Mouse (Mus musculus) induced T-regulatory cell, adult 2 months (primary cell): Measurements from ENCODE around the gene Adarb2.

Experiments used
- DNase-seq: peaks from one replicate; pipeline ENCODE4 v3.0.0-alpha.2; 2012; ENCODE audit warnings: low read depth

Gene Adarb2

DNA sequence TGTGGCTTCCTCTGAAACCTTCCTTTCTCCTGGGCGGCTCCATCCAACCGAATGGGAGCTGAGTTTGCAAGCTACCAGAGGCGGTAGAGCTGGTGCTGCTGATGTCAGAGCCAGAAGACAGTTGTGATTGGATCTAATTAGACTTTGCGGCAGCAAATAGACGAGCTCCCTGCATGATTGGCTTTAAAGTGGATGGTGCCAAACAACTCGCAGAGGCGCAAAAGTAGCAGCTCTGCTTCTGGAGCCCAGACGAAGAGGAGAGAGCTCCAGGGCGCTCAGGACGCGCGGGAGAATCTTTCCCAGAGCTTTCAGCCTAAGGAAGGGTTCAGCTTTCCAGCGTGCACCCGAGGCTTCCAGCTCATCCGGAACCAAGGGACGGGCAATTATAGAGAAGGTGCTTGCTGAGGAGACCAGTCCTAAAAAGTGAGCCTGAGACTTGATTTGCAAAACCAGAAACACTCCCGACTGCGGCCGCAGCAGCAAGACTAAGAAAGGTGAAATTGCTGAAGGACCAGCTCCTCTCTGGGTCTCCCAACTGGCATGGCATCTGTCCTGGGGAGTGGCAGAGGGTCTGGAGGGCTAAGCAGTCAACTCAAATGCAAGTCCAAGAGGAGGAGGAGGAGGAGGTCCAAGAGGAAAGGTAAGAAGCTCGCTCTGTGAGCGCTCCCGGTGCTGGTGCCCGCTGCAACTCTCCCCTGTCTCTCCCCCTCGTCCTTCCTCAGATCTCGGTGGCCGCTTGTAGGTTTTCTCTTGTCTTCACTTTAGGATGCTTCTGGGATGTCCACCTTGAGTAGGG, at the start of gene Adarb2:
Adarb2 (plus strand) TSS at position 186 of the 796 bp plus-strand sequence.
- DNase-seq, result no peak

DNA sequence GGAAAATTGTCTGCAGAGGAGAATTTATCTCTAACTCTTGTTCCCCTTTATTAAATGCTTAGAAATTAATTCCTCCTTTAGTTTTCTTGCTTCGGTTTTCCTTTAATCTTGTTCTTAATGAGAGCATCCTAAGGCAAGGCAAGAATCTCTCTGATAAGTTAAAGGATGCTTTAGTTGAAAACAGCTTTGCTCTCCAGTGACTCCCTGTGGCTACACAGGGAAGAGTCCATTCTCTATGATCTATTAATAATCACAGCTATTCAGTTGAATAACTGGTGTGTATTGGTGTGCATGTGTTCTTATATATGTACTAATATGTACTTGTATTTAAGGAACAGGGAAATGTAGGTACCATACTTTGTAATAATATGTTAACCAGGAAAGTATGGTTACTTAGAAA, 28.9 kb upstream of the Adarb2 start:
- no peak for DNase-seq

DNA sequence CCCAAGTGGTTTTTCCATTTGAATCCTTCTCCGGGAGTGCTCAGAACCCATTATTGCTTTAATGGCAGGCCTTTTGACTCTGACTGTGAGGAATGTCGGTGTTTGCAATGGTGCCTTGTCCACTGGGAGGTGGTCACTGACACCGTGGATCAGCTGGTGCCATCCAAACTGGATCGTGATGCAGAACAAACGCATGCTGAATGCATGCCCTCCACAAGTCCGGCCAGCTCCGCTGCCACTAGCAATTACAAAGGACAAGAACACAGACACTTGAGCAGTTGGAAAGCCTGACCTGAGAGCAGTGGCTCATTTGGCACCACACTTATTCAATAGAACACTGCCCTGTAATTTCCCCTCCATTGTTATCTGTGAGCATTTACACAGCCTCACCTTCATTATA, 10.7 kb upstream of the Adarb2 start:
- no peak for DNase-seq

DNA sequence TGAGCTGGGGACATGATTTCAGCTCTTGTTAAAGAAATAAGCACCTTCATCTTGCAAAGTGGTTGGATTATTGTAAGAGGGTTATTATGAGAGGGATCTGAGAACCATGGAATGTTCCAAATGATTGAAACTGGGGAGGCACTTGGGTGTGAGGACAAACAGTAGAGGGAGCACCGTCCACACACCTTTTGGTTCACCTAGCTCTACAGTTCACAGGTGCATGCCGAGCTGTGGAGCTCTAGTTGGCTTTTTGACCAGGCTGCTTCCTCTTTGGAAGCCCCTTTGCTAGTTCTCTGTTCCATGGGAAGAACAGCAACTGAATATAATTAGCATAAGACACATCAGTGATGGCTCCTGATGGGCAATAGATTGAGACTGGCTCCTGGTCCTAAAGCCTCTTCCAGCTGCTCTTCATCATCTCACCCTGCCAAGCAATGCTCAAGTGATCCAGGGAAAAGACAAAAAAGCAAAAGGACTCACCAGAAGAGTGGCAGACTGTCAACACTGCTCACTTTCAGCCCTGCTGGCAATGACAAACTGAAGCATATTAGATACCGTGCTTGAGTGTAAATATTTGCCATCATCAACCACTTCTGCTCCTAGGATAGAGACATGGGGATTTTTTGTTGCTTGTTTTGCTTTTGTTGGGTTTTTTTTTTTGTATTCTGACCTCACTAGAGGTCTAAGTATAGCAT, 3.3 kb upstream of the Adarb2 start:
- no peak for DNase-seq

DNA sequence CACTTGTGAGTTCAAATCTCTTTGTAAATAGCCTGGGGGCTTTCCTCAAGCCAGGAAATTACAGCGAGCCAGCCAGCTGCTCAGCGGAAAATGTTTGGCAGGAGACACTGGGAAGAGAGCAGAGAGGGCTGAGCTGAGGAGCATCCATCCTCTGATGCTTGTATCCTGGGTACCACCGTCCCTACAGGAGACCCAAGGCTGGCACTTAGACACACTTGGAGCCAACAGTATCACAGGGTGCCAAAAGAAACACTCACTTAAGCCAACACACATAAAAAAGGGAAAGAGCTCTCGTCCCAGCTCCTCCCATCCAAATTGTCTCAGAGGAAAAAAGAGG, 779 bp downstream of the Adarb2 start:
- DNase-seq, result no peak

DNA sequence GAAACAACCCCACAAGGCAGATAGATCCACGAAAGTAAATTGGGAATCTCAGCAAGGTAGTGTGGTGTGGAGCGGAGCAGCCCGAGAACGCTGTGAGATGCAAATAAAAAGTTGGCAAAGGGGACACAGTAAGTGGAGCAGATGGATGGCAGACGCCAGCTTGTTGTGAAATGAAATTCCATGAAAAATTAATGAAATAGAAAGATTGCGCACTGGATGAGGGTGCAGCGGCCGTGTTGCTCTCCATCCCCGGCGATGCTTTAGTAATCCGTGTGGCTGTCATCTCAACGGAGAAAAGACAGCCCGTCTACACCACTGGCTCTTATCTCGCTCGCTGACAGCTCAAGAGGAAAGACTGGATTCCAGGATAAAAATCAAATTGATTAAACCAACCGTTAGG, 4.7 kb downstream of the Adarb2 start:
- no peak for DNase-seq

DNA sequence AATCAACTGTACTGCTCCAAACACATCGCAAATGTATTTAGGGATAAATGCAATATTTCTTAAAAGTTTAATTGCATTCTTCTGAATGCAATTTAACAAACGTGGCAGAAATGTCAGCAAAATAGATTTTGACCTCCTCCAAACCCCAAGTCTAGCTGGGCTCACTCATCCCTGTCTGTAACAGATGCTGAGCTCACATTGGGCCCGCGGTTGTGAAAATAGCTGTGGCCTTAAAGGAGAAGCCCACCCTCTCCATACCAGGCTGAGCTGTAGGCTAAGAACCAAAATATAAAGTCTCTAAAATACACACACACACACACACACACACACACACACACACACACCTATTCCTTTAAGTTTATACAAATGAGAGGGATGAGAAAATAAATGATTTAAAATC, 8.1 kb downstream of the Adarb2 start:
- no peak for DNase-seq

DNA sequence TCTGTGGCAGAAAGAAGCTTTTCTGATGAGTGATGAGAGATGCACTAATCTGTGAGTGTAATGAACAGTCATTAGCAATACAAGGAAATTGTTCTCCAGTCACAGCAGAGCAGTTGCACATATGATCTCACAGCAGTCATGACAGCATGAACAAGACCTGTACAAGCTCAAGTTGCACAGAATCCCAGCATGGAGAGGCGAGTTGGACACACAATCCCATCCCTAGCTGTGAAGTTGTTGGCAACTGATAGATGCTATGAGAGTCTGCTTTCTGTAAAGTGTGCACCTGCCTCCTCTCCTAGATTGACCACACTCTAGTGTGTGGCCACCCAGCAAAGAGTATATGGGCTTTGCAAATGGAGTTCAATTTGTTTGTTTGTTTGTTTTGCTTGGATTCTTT, 36.2 kb downstream of the Adarb2 start:
- DNase-seq, result no peak

DNA sequence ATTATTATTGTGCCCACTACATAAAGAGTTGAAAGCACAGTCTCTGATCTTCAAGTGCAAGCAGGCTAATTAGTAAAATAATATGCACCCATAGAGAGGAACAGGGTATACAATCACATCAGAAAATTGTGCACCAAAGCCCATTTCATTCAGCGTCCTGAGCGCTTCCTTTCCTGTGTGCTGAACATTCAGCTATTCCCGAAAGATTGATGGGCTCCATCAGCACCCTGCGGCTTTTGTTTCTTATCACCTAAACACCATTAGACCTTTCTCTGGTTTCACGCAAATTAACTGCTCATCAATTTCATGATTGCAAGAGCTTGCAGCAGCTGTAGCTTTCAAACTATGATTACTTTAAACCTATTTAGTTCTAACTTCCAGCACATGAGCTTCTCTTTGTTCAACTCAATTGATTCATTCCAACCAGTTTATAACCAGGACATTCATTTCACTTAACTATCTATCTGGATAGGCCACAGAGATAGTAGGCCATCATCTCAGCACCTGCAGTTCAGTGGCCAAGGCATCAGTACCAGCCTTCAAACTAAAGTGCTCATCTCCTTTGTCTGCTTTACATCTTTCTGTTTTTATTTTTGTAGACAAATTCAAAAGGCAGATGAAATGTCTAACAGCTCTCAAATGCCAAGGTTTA, 45.5 kb downstream of the Adarb2 start:
- no peak for DNase-seq

DNA sequence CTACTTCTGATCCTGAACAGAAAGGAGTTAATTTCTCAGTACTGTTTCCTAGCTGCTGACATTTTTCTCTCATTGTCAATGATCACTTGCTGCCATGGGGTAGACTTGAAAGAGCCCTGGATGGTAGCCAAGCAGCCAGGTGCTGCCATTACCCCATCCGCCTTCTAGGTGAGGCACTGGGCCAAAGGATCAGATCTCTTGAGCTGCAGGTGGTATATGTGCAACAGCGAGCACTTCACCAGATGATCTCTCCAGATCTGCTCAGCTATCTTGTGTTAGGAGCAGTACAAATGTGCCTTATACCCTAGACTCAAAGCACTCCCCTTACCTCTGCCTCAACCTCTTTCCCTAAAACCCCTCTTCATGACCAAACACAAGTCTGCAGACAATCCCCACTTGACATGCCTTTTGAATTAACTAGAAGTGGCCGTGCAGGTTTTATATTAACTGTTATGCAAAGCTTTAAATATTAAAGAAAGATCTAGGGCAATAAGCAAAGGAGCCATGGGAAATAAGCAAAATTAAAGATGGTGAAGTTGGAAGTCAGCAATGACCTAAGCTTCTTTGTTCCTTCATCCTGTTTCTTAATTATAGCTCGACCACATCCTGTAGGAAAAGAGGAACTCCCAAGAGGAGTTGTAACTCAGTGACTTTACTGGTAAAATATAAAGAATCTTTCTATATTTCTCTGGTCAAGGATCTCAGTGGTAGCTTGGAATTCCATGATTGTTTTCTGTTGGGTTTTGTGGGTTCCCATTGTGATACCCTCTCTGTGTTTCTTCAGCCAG, 69.7 kb downstream of the Adarb2 start:
- no peak for DNase-seq

DNA sequence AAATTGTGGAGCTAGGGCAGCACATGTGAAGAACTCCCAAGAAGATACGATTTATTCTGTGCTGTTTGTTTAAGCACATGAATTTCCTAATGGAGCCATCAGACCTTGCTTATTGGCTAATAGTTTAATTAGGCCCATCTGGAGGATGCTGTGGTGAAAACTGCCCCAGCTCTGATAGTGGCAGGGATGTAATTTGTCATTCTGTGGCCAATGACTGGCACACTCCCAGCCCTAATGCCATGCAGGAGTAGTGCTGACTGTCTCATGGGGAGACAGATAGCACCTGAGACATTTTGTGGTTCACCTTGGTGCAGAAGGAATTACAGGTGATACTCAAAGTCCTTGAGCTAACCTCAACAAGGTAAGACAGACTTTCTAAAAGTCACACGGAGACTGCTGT, 80.5 kb downstream of the Adarb2 start:
- DNase-seq, result no peak

DNA sequence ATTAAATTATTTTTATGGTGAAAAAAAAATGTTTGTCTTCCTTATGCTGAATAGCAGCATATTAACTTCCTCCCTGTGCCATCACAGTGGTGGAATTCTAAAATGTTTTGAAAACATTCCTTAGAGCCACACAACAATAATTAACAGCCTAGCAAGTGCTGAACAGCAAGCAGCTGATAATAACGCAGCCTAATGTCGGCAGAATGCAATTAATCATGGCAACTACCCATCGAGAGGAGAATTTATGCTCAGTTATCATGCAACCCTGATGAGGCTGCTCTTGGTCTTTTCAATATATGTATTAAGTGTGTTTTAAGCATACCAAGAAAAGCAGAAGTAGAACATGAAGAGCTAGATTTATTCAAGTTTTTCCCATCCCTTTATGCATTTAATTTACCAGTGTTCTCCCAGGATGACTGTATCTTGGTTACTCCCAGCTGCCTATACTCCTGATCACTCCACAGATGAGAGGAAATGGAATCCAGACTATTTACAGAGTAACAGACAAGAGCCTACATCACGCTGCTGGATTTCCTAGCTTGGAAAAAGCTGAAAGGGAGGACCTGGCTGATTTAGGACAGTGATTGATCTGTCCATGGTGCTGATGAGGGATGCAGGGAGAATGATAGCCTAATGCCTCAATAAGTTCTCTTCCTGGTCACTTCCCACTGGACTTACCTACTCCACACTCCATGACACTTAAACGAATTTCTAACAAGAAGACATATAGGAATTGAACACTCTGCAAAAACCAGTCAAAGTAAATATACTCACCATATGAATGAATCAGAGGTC, 113.9 kb downstream of the Adarb2 start:
- no peak for DNase-seq

DNA sequence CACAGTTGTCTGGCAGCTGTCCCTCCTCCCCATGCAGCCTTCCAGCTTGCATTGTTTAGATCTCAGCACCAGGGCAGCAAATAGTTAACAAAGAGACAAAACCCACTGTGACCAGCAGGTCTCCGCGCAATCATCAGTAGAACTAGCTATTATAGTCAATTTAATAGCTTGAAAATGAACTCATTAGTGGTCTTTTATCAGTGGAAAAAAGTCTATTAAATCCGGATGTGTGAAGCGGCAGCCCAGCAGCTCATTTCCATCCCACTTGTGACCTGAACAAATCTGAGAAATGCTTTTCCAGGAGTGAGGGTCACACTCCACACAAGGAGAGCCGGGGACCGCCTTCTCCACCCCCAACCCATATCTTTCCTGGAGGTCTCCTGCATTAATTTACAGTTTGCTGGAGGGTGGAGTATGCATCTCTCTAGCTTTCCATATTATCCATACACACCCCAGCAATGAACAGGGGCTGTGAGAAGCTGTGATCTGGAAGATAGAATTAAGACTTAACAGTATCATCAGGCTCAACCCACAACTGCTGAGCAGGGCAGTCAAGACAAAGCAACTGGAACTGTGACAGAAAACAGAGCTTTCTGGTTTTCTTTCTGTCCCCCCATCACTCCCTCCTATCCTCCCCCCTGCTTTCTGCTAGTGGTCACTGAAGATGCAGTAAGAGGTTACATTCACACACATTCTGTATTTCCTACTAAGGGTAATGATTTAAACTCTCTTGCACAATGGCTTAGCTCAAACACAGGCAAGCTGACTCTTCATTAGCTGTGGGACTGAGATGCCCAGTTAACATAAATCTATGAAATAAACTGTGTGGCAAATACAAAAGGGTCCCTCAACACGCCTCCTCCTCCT, 131.2 kb downstream of the Adarb2 start:
- DNase-seq, result no peak

DNA sequence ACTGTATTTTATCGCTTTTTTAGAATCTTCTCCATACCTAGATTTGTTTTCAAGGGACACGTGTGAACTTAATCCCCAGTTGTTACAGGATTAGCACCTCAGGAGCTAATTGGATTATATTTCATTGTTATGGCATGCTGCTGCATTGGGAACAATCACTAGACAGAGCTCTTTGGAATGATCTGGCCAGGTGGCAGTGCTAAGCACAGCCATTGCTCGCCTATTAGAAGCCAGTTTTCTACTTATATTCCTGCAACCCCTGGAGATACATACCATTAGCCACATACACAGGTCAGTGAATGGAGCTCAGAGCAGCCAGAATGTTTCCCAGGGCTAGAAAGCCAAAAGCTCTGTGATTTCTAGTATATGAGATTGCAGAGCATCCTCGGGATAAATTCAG, 131.9 kb downstream of the Adarb2 start:
- DNase-seq, result no peak

DNA sequence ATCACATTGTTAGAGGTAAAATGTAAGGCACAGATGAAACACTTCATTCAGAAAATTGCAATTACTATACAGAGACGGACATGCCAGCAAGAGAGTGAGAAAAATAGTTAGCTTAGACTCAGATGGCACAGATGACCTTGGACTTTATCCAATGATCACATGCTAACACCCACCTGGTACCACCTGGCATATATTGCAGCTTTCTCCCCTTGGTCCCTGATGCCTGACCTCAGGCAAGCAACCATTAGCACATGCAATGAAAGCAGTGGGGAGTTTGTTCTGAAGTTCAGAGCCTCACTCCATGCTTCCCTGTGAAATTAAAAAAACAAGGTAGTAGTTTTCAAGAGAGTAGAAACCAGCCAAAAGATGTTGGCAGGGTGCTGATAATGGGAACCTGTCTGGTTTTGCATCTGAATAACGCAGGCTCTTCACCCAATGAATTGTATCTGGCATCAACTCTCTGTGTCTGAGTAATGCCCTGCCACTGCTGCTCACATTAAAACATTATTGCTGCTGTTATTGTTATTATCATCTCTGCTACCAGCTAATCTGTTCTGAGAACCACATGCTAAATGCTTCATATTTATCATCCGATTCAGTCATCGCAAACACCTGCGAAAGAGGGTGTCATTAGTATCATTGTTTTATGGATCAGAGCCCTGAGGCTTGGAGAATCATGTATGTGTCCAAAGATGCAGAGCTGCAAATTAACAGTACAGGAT, 138.6 kb downstream of the Adarb2 start:
- DNase-seq, result no peak

DNA sequence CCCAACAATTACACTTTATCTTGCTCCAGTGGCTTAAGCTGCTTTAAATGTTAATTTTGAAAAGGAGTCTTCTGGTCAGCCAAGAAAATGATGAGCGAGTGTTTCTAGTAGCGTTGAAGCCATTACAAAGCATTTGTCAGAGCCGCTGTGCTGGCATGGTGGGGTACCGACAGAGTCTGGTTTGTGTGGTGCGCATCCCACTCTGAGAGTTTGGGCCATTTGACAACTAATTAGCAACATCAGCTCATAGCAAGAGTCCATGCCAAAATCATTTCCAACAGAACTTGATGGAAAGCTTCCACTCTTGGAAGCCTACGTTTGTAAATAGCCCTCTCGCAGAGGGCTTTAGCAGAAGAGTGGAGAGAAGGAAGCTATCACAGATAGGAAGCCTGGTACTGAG, 144.5 kb downstream of the Adarb2 start:
- DNase-seq, result no peak

DNA sequence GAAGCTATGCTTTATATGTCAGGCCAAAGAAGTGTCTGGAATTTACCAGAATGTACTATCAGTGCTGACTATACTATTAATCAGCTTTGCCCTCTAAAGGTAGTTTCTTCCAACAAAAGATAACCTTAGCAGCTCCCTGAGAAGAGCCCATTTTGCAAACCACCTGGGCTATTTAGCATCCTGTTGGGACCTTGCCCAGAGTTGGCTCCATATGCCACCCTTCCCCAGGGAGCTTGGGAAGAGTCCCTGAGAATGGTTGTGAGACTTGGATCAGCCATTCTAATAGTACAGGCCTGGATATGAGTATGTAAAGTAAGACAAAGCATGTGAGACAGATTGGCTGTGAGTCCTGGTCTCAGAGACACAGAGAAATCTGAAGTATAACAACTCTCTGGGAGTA, 149.7 kb downstream of the Adarb2 start:
- no peak for DNase-seq

DNA sequence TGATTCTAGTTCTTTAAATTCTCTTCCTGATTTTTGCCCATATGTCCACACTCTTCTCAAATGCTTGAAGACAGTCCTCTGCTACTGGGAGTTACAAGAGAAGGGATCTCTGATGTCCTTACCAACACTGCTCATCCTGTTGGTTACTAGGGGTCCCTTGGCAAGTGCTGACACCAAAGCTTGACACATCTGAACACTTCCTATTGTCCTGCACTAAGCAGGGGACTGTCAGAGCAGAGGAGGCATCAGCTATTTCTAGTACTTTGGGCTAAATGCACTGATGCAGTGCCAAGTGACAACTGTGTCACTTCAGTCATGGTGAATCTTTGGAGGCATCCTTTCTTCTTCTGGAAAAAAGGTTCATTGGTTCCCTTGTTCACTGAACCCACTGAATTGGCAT, 150.3 kb downstream of the Adarb2 start:
- DNase-seq, result no peak

DNA sequence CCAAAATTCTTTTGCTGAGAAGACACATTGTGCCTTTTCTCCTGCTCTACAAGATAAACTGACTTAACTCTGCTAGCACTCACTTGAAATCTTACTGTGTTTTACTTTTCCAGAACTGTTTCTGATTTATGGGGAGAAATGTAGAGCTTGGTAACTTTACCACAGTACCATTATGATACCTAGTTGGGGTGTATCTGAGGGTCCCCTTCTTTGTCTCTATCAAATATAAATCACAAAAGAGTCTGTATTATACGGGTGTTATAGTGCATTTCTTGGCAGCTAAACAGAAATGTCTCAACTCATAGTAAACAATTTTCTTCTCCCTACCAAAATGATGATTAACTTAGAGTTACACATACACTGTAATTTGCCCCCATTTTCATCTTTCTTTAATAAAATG, 162.9 kb downstream of the Adarb2 start:
- no peak for DNase-seq

DNA sequence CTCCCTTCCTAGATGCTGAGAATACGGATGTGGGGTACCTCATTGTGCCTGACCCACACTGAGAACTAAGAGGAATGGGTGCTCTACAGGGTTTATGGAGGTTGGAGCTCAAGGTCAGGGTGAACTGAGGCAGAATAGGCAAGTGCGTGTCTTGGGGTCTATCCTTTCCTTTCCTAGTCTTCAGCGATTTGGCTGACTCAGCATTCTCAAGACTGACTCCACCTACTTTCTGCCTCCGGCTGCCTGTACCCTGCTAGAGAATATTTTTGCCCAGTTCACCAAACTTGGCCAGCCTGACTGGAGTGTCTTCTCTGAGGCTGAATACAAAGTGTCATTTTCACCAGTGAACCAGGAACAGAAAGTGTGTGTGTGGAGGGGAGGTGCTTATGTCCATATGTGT, 163.4 kb downstream of the Adarb2 start:
- DNase-seq, result no peak
